Mouse (Mus musculus): ENCODE data around the gene Aox2. TPM values are rescaled to one million over a fixed set of nuclear protein-coding genes. Genes with fewer than 3 reads are reported as not detected.
"Not testable (repeated sequence)": the region's sequence is repeated elsewhere in the genome, so short reads cannot be mapped to it uniquely, and the experiment has no call there.

The Aox2 gene
- total RNA-seq, 2 experiments from 2014 or later: not detected

DNA sequence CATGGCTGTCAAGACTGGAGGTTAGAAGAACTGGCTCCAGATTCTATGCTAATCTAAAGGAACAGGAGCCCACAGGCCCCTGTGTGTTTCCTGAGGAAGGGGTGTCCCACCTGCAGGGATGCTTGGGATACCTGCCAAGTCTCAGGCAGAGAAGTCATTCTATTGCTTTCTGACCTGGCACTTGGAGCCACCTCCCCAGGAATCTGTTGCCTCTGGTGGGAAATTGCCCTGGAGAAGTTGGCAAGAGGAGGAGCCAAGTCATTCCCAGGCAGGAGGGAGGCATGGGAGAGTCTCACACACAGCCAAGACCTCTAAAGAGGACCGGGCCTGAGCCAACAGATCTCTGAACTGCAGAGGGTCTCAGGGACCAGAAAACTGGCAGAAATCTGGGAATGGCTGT, 61.8 kb downstream of the Aox2 start:
- DNase-seq (ENCODE audit: low spot score in 2 of 2): no peak
- intact Hi-C loops (cut with DNase I): no loop called here

GRCm38 (mm10) chr1:58341576-58341975, 63.5 kb downstream of the Aox2 start:
- DNase-seq (ENCODE audit: low spot score in 2 of 2): no peak
- intact Hi-C loops (cut with DNase I): no loop called here

GRCm38 (mm10) chr1:58343861-58344260, 65.7 kb downstream of the Aox2 start:
- intact Hi-C loops (cut with DNase I): no loop called here
- no peak for DNase-seq (ENCODE audit: low spot score in 2 of 2)

GRCm38 (mm10) chr1:58344570-58344969, 66.4 kb downstream of the Aox2 start:
- intact Hi-C loops (cut with DNase I): no loop called here

GRCm38 (mm10) chr1:58346159-58346558, 68.0 kb downstream of the Aox2 start:
- DNase-seq (ENCODE audit: low spot score in 2 of 2): no peak
- intact Hi-C loops (cut with DNase I): no loop called here

More at GRCm38 (mm10) chr1:58344570-58344969, 66.4 kb downstream of the Aox2 start:
- no peak for DNase-seq (ENCODE audit: low spot score in 2 of 2)

DNA sequence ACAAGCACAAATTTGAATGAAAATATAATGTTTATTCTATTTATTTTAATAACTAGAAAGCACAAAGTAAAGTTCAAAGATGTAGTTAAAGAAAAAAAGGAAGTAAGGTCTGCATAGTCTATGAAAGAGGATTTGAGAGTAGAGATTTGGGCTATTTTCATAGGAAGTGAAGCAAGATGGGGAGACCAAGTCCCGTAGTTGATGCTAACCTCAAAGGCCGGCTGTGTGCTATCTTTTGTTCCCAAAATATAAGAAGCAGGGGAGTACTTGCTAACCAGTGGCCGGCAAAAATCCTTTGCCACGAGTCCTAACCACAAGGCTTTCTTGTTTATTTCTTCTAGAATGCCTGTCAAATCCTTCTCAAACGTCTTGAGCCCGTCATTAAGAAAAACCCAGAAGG, 70.6 kb downstream of the Aox2 start:
- intact Hi-C loops (cut with DNase I): no loop called here
- DNase-seq (ENCODE audit: low spot score in 2 of 2): no peak

GRCm38 (mm10) chr1:58353238-58353893, 75.2 kb downstream of the Aox2 start:
- DNase-seq (ENCODE audit: low spot score in 2 of 2): no peak
- intact Hi-C loops (cut with DNase I): no loop called here

- peak; percentile 70 to 74 for DNase-seq (ENCODE audit: low spot score in 2 of 2)
- intact Hi-C loops (cut with DNase I): no loop called here
Measured at GRCm38 (mm10) chr1:58358958-58359901, 81.1 kb downstream of the Aox2 start.

GRCm38 (mm10) chr1:58362296-58362695, 84.2 kb downstream of the Aox2 start:
- DNase-seq (ENCODE audit: low spot score in 2 of 2): no peak
- intact Hi-C loops (cut with DNase I): no loop called here

DNA sequence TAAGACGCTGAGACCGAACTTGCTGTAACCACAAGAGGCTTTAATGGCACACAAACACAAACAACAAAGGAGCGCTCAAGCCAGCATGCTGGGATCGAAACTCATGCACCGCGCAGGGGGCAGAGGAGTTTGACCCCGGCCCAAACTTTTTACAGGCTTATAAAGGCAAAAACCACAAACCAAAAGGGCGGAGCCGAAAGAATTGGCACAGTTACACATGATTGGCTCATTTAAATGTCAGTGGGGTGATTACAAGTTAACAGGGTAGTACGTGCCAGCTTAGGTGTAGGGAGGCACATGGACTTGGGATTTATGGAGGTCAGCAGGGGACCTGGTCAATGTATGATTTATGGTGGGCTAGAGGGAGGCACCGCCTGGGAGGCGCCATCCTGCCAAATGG, 86.4 kb downstream of the Aox2 start:
- intact Hi-C loops (cut with DNase I): no loop called here
- no peak for DNase-seq (ENCODE audit: low spot score in 2 of 2)

DNA sequence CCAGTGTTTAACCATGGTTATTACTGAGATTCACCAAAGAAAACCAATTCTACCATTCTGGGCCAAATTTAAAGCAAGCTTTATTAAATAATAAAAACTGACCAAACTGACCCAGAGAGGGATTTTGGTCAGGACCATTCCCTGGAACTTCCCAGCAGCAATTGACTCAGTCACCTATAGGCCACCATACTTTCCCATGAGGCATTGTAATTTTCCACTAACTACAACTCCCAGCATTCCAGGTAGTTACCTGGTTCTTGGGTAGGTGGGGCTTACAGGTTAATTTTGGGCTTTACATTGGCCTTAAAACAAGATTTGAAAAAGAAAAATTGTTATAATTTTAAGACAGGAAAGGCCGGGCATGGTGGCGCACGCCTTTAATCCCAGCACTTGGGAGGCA, 87.7 kb downstream of the Aox2 start:
- intact Hi-C loops (cut with DNase I): no loop called here
- DNase-seq (ENCODE audit: low spot score in 2 of 2): no peak

DNA sequence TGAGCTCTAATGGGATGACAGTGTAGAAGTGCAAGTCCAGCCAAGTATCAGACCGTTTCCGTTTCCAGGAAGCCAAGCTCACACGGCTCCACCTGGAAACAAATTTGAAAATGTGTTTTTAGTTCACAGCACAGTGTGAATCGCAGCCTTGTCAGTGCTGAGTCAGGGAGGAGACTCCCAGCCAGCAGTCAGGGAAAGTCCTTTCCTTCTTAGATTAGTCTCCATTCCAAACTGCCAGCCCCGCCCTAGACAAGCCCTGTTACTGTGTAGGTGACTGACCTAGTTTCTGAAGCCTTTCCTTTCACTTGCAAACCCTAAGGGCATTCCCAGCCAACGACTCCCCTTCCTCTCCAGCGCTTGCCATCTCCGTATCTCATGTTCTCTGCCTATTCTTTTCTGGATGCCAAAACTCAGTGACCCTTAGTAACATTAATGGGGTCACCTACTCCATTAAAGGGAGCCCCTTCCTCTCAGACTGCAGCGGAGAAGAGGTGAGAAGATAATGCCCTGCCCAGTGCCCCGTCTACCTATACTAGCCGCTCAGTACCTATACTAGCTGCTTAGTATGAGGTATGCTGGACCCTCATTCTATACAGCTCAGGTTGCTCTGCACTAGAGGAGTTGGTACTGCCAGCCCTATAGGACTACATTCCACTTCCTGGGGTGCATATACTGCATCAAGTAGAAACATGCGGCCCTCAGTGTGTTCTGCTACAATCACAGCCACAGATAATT, 88.8 kb downstream of the Aox2 start:
- intact Hi-C loops (cut with DNase I): no loop called here
- DNase-seq (ENCODE audit: low spot score in 2 of 2): peak; percentile 7 to 14

- intact Hi-C loops (cut with DNase I): no loop called here
- no peak for DNase-seq (ENCODE audit: low spot score in 2 of 2)
Measured at GRCm38 (mm10) chr1:58369716-58370115, 91.6 kb downstream of the Aox2 start.

DNA sequence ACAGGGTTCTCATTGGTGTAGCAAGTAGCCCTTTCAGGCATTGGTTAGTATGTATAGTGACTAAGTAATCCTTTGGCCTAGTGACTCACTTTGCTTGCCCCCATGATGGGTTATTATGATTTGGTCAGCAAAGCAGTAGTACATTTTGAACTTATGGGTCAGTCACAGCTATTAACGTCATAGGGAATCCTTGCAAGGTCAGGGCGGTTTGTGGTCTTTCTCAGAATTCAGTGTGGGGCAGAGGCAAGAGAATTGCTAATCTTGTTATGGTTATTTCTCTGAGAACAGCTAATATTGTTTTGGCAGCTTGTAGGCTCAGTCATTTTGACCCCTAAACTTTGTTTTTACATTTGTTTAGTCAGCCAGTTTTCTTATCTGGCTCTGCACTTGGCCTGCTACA, 96.1 kb downstream of the Aox2 start:
- intact Hi-C loops (cut with DNase I); DNase-seq (ENCODE audit: low spot score in 2 of 2): not testable (repeated sequence)

DNA sequence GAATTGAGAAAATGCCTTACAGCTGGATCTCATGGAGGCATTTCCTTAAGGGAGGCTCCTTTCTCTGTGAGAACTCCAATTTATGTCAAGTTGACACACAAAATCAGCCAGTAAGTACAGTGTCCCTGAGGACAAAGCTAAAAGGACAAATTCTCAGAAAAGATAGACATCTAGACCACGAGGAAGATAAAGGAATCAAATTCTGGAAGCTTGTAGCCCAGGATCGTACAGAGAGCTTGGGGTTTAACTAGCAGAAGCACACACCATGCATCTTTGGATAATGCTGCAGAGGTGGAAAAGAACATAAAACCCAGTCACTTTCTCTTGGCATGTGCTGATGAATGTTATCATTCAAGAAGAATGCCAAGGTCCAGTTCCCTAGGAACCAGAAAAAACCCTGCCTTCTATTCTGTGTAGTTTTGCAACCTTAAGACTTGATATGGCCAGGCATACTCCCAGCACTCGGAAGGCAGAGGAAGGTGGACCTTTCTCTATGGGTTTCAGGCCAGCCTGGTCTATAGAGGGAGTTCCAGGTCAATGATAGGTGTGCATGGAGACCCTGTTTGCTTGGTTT, 97.5 kb downstream of the Aox2 start:
- intact Hi-C loops (cut with DNase I): no loop called here
- no peak for DNase-seq (ENCODE audit: low spot score in 2 of 2)

DNA sequence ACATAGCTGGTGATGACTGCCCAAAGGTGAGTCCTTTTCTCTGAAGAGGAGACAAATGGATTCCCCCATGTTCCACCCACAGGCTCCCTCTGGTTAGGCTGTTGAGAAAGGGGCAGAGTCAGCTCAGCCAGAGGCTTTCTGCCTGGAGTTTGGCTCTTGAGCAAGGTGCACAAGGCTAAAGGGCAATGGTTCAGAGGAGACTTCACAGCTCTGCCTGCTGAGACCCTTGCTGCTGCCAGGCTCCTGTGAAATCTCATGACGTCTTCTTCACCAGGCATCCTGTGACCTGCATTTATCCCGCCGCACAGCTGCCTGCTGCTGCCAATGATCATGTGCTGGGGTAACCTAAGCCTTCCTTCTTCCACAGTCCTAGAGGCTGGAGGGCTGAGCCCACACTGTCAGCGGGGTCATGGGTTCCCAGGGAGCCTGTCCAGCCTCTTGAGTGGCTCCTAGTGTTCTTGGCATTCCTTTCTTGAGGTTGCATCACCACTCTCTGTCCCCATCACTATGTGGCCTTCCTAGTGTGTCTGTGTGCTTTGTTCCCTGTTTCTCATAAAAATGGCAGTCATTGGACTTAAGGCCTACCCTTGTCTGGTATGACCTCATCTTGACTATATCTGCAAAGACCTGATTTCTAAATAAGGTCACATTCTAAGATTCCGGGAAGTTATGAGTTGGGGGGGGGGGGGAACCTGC, 104.6 kb downstream of the Aox2 start:
- intact Hi-C loops (cut with DNase I): no loop called here
- no peak for DNase-seq (ENCODE audit: low spot score in 2 of 2)

DNA sequence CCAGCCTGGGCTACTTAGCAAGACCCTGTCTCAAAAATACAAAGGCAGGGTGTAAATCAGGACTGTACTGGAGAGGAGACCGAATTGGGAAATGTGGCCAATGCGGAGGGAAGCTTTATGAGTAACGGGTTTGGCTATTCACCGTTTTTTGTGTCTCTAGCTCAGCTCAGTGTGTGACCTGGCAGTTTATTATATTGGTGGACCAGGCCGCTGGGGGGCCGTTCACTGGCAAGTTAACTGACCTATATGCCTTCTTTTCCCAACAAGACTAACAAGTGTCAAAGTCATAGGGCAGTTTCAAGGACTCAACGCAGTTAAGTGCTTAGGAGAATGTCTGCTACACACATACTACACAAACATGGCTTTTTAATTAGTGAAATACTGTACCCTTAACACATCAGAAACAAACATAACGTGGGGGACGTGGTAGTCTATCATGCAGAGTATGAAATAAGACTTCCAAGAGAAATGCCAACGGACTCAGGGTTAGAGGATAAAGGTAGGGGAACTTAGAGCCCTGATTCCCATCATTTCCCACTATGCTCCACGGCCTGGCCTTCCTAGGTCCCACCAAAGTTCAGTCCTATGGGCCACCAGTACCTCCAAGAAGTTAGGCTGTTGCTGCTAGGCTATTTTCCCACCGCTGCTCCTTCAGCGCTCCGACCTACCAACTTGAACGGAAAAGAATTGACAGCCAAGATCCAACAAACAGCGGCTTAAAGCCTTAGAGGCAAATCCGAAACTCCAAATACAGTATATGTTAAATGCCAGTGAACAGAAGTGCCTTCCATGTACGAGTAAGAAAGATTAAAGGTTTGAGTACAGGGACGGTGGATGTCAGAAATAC, 113.5 kb downstream of the Aox2 start:
- intact Hi-C loops (cut with DNase I): no loop called here
- DNase-seq (ENCODE audit: low spot score in 2 of 2): no peak

GRCm38 (mm10) chr1:58392268-58392651, 114.1 kb downstream of the Aox2 start:
- no peak for DNase-seq (ENCODE audit: low spot score in 2 of 2)
- intact Hi-C loops (cut with DNase I): no loop called here

Measured in left cerebral cortex, postnatal 36 days (tissue).